Mouse (Mus musculus): ENCODE data around the gene Tlk2. TPM values are rescaled to one million over a fixed set of nuclear protein-coding genes. Genes with fewer than 3 reads are reported as not detected.

Gene Tlk2
- polyA plus RNA-seq, 1 experiment, result 90.1 TPM

DNA sequence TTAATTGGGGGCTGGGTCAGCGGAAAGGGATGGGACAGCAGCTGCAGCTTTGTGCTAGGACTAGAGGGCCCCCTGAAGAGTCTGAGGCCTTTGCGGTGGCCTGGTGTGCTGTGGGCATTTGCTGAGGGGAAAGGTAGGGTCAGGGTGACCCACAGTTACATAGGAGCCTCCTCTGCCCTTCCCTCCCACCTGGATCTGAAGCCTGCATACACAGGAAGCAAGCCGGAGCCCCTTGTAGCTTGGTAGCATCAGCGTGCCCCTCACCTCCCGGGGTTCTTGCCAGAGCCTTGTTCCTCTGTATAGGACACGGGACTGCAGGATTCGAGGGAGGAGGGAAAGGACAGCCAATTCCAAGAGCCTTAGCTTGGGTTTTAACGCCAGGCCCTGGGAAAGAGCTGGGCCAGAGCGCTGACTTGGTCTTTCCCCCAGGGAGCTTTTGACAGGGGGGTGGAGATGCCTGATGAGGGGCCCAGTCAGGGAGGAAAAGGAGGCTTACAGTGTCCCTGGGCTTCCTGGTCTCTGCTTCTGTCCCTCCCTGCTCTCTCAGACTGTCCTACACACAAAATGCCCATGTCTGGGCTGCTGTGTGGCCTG lies 115.4 kb downstream of the Tlk2 start:
- Histone ChIP-seq H3K27me3 (ENCODE audit: control insufficient read depth, insufficient read depth, low read length) (no peaks in the 10 kb centered on the region), H3K27ac (ENCODE audit: control insufficient read depth, insufficient read depth, low read depth, low read length) (no peak overlapping the region), H3K4me3 (ENCODE audit: control insufficient read depth, low read depth, low read length) (peak overlapping the region; percentile 82), H3K36me3 (ENCODE audit: control insufficient read depth, insufficient read depth, low read length) (no peaks in the 10 kb centered on the region), H3K4me1 (ENCODE audit: control insufficient read depth, insufficient read depth, low read length) (peaks cover 23% of the 10 kb centered on the region)
- TF ChIP-seq CTCF (IDR thresholded peaks at IDR 0.05; ENCODE audit: control insufficient read depth, insufficient read depth, insufficient replicate concordance, low read depth, low read length), result no peak
- no peak for TF ChIP-seq POLR2A (IDR thresholded peaks at IDR 0.05; ENCODE audit: control insufficient read depth, low read depth, low read length)

DNA sequence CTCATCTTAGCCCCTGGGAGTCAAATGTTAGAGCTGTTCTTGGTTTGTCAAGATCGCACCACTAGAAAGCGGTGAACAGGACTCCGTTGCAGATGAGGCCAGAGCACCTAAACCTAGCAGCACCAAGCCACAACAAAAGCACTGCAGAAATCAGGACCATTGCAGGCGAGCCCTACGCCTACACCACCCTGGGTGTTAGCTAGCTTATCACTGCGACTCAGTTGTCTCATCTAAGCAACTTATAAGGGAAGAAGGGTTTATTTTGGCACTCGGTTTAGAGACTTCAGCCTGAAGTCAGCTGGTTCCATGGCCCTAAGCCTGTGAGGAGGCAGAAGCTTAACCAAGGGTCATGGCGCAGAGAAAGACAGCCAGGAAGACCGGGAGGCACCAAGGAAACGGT lies 117.5 kb downstream of the Tlk2 start:
- Histone ChIP-seq H3K4me3 (ENCODE audit: control insufficient read depth, low read depth, low read length) (no peak overlapping the region), H3K36me3 (ENCODE audit: control insufficient read depth, insufficient read depth, low read length) (no peaks in the 10 kb centered on the region), H3K27ac (ENCODE audit: control insufficient read depth, insufficient read depth, low read depth, low read length) (no peak overlapping the region), H3K27me3 (ENCODE audit: control insufficient read depth, insufficient read depth, low read length) (no peaks in the 10 kb centered on the region), H3K4me1 (ENCODE audit: control insufficient read depth, insufficient read depth, low read length) (peaks cover 23% of the 10 kb centered on the region)
- TF ChIP-seq POLR2A (IDR thresholded peaks at IDR 0.05; ENCODE audit: control insufficient read depth, low read depth, low read length) (no peak), CTCF (IDR thresholded peaks at IDR 0.05; ENCODE audit: control insufficient read depth, insufficient read depth, insufficient replicate concordance, low read depth, low read length) (no peak)

DNA sequence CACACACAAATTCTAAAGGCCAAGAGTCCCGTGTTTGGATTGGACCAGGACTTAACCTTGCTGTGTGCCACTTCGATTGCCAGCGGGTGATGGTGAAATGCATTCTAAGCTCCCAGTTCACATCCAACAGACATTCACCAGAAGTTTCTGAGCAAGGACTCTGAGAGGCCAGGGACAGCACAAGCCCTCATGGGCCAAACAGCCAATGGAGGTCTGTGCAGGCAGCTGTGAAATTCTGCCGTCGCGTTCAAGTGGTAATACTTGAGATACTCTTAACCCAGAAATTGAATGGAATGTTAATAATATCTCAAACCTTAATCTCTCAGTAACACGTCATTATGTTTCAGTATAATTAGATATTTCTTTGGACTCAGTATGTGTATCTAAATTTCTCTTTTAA lies 131.6 kb downstream of the Tlk2 start:
- H3K4me1 ChIP-seq (ENCODE audit: control insufficient read depth, insufficient read depth, low read length), result peaks cover 6% of the 10 kb centered on the region
- H3K27me3 ChIP-seq (ENCODE audit: control insufficient read depth, insufficient read depth, low read length), result no peaks in the 10 kb centered on the region
- H3K36me3 ChIP-seq (ENCODE audit: control insufficient read depth, insufficient read depth, low read length), result no peaks in the 10 kb centered on the region
- H3K27ac ChIP-seq (ENCODE audit: control insufficient read depth, insufficient read depth, low read depth, low read length), result no peak overlapping the region
- TF ChIP-seq POLR2A (IDR thresholded peaks at IDR 0.05; ENCODE audit: control insufficient read depth, low read depth, low read length), result no peak
- no peak for TF ChIP-seq CTCF (IDR thresholded peaks at IDR 0.05; ENCODE audit: control insufficient read depth, insufficient read depth, insufficient replicate concordance, low read depth, low read length)
- no peak overlapping the region for H3K4me3 ChIP-seq (ENCODE audit: control insufficient read depth, low read depth, low read length)

DNA sequence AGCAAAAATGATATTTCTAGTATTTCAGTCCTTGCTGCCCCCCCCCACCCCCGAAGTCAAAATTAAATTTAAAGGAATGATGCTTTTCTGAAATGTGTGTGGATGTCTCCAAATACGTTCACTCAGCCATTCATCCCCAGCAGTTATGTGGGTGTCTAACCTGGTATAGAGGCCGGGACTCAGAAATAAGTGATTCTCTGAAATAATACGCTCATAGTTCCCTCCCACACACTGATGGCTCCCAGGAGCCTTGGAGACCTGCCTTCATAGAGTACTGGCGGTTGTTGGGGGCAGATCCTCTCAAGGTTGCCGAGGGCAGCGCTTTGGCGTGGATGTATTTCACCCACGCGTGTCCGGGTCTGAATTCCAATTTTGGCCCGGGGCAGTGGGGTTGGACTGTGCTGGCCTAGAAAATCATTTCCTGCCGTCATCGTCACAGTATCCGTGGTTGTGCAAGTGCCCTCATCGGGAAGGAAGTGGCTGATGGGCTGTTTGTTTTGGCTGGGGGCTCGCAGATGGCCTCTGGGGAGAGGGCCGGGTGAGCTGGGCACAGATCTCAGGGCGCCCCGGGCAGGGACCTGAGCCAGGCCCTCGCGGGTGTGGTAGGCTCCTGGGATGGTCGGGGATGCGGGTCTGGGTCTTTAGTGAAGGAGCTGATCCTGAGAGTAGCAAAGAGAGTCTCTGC lies 132.8 kb downstream of the Tlk2 start:
- Histone ChIP-seq H3K27ac (ENCODE audit: control insufficient read depth, insufficient read depth, low read depth, low read length) (no peak overlapping the region), H3K4me3 (ENCODE audit: control insufficient read depth, low read depth, low read length) (peak overlapping the region; percentile 39), H3K36me3 (ENCODE audit: control insufficient read depth, insufficient read depth, low read length) (no peaks in the 10 kb centered on the region), H3K27me3 (ENCODE audit: control insufficient read depth, insufficient read depth, low read length) (no peaks in the 10 kb centered on the region), H3K4me1 (ENCODE audit: control insufficient read depth, insufficient read depth, low read length) (peaks cover 6% of the 10 kb centered on the region)
- TF ChIP-seq CTCF (IDR thresholded peaks at IDR 0.05; ENCODE audit: control insufficient read depth, insufficient read depth, insufficient replicate concordance, low read depth, low read length) (no peak), POLR2A (IDR thresholded peaks at IDR 0.05; ENCODE audit: control insufficient read depth, low read depth, low read length) (no peak)

DNA sequence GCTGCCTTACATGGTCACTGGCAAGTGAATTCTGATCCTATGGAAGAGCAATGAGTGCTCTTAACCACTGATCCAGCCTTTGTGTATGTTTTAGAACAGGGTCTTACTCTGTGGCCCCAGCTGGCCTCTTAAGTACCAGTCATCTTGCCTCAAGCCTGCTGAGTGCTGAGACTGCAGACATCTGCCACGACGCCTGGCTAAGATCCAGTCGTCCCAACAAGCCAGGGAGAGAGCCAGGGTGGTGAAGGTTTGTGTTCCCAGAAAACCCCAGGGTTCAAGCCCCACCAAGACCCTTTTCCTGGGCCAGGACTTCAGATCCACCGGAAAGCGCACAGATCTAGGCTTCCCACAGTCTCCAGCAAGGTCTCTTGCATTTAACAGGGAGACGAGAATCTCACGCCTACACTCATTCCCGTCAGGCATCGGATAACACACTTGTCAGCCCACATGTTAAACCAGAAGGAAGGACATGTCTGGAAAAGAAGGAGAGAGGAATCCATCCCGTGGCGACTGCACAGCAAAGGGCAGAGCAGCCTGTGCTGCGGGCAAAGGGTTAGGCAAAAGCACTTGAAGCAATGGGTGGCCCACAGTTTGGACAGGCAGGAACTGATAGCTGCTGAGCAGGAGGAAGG lies 133.8 kb downstream of the Tlk2 start:
- Histone ChIP-seq H3K36me3 (ENCODE audit: control insufficient read depth, insufficient read depth, low read length) (no peaks in the 10 kb centered on the region), H3K4me3 (ENCODE audit: control insufficient read depth, low read depth, low read length) (no peak overlapping the region), H3K4me1 (ENCODE audit: control insufficient read depth, insufficient read depth, low read length) (peaks cover 6% of the 10 kb centered on the region), H3K27me3 (ENCODE audit: control insufficient read depth, insufficient read depth, low read length) (no peaks in the 10 kb centered on the region), H3K27ac (ENCODE audit: control insufficient read depth, insufficient read depth, low read depth, low read length) (no peak overlapping the region)
- TF ChIP-seq CTCF (IDR thresholded peaks at IDR 0.05; ENCODE audit: control insufficient read depth, insufficient read depth, insufficient replicate concordance, low read depth, low read length), result no peak
- TF ChIP-seq POLR2A (IDR thresholded peaks at IDR 0.05; ENCODE audit: control insufficient read depth, low read depth, low read length), result no peak

DNA sequence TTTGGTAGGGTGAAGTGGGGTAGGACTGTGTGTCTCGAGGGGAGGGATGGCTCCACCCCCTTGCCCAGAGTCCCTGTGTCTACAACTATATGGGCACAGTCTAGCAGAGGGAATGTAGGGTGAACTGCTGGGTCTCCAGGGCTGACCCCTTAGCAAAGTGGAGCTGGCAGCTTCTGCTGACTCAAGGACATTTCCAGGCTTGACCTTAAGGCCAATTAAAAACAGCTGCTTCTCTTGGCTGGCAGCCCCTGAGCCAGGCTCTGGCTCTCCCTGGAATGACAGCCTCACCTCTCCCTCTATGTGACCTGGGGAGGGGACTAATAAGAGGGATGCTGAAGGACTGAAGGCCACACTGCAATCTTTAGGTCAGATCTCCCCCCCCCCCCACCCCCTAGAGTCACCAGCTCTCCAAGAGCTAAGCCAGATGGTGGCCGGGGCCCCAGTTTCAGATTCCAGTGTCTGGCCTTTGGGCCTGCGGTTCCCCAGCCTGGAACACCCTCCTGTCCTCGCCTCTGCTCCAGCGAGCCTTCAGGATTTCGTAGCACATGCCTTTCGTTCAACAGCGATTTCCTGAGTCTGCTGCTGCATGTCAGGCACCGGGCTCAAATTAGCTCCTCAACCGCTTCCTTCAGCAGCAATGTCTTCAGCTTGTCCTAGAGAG lies 134.5 kb downstream of the Tlk2 start:
- TF ChIP-seq POLR2A (IDR thresholded peaks at IDR 0.05; ENCODE audit: control insufficient read depth, low read depth, low read length), result no peak
- TF ChIP-seq CTCF (IDR thresholded peaks at IDR 0.05; ENCODE audit: control insufficient read depth, insufficient read depth, insufficient replicate concordance, low read depth, low read length), result no peak
- H3K36me3 ChIP-seq (ENCODE audit: control insufficient read depth, insufficient read depth, low read length), result no peaks in the 10 kb centered on the region
- H3K4me3 ChIP-seq (ENCODE audit: control insufficient read depth, low read depth, low read length), result no peak overlapping the region
- H3K27me3 ChIP-seq (ENCODE audit: control insufficient read depth, insufficient read depth, low read length), result no peaks in the 10 kb centered on the region
- H3K4me1 ChIP-seq (ENCODE audit: control insufficient read depth, insufficient read depth, low read length), result peaks cover 6% of the 10 kb centered on the region
- H3K27ac ChIP-seq (ENCODE audit: control insufficient read depth, insufficient read depth, low read depth, low read length), result no peak overlapping the region

DNA sequence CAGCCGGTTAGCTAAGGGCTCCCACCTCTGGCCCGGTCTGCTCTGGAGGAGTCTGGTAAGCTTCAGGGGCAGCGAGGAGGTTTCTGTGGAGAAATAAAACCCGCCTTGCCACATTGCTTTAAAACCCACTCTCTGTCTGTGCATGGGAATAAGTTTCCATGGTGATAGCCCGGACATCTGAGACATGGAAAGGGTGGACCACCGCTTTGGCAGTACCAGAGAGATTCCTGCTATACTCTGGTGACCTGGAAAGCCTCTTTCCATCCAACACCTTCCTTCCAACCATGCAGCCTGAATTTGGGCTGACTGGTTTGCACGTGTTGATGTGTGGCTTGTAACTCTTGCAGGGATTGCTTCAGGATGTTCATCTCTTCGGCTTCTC lies 135.0 kb downstream of the Tlk2 start:
- Histone ChIP-seq H3K4me1 (ENCODE audit: control insufficient read depth, insufficient read depth, low read length) (peaks cover 6% of the 10 kb centered on the region), H3K27ac (ENCODE audit: control insufficient read depth, insufficient read depth, low read depth, low read length) (no peak overlapping the region), H3K36me3 (ENCODE audit: control insufficient read depth, insufficient read depth, low read length) (no peaks in the 10 kb centered on the region), H3K4me3 (ENCODE audit: control insufficient read depth, low read depth, low read length) (no peak overlapping the region), H3K27me3 (ENCODE audit: control insufficient read depth, insufficient read depth, low read length) (no peaks in the 10 kb centered on the region)
- TF ChIP-seq CTCF (IDR thresholded peaks at IDR 0.05; ENCODE audit: control insufficient read depth, insufficient read depth, insufficient replicate concordance, low read depth, low read length) (no peak), POLR2A (IDR thresholded peaks at IDR 0.05; ENCODE audit: control insufficient read depth, low read depth, low read length) (no peak)
